Mouse (Mus musculus) bone marrow macrophage, adult 2 months (primary cell): ENCODE data around the gene Mtf1.

Source experiments
- CTCF ChIP-seq: IDR thresholded peaks from 2 replicates; pipeline ENCODE4 v1.5.1; 2012; ENCODE audit warnings: low read depth, mild to moderate bottlenecking, low read length, moderate library complexity
- POLR2A ChIP-seq: IDR thresholded peaks from 2 replicates; pipeline ENCODE4 v1.6.1; 2012; ENCODE audit warnings: mild to moderate bottlenecking, low read depth, low read length, borderline replicate concordance

GRCm38 (mm10) chr4:124850933-124851658 is 49.2 kb downstream of the Mtf1 start, which contains the start of gene 1110065P20Rik:
- no peak for TF ChIP-seq POLR2A
- no peak for TF ChIP-seq CTCF
